Mouse (Mus musculus) neural tube, postnatal 0 days (tissue): Measurements from ENCODE around the gene Pnma5. TPM values are rescaled to one million over a fixed set of nuclear protein-coding genes. Genes with fewer than 3 reads are reported as not detected.
A peak's percentile ranks its signal among the peaks of the same experiment; 100 is the strongest.

Experiments used
- microRNA counts: library from miRNA; unstranded; fragments of <30 nt; microRNA quantifications from one replicate; lab custom pipeline; 2015
- microRNA-seq: library from miRNA; unstranded; fragments of <30 nt; microRNA quantifications from one replicate; pipeline ENCODE4, GENCODE M21; 2016
- polyA plus RNA-seq: library from polyadenylated mRNA; unstranded; fragments of >200 nt; fragmentation: Nextera tagmentation; extraction: Ambion mirVana; gene quantifications from 2 replicates; pipeline ENCODE4 v1.2.1, GENCODE M21; 2015

The Pnma5 gene
- 0.23 and 0.27 TPM in 2 replicates for polyA plus RNA-seq

GRCm38 (mm10) chrX:73037003-73037402, at the start of gene Pnma5:
TSS of gene Pnma5 (minus strand) at chrX:73037103.

GRCm38 (mm10) chrX:73082267-73083055, 45.6 kb upstream of the Pnma5 start, which contains the start of gene Xlr4a:
TSS of gene Xlr4a (minus strand) at chrX:73082478.

GRCm38 (mm10) chrX:73064415-73064793, 27.5 kb upstream of the Pnma5 start, which contains the start of gene Pnma3:
TSS of gene Pnma3 (plus strand) at chrX:73064787.

GRCm38 (mm10) chrX:72986841-72987519, 49.9 kb downstream of the Pnma5 start, which contains the start of gene Zfp185:
TSS of gene Zfp185 (plus strand) at chrX:72987339.

MicroRNAs within 50 kb of the gene (microRNA counts, 519-probe panel; counts per million panel counts)
- 2,988 counts per million, percentile 13 among the panel's probes with 10 or more counts for microRNA mmu-miR-2137 (lab: Ali Mortazavi, UCI)

Small RNAs within 50 kb of the gene (microRNA-seq; reads per million reads assigned to microRNA genes)
- gene Mir2137, result 1.7 reads per million

Other genes starting within 250 kb of the Pnma5 start
- gene Gabrq, start 211.9 kb downstream of the Pnma5 start, polyA plus RNA-seq, result 5.1 and 5.6 TPM in 2 replicates
- gene Cetn2, start 118.7 kb downstream of the Pnma5 start, polyA plus RNA-seq, result 54.2 and 57.9 TPM in 2 replicates
- gene Nsdhl, start 118.5 kb downstream of the Pnma5 start, polyA plus RNA-seq, result 39.5 and 41.7 TPM in 2 replicates
- 0.43 and 0.97 TPM in 2 replicates for gene Zfp185, start 49.8 kb downstream of the Pnma5 start, polyA plus RNA-seq
- 5.8 and 7.3 TPM in 2 replicates for gene Pnma3, start 27.7 kb upstream of the Pnma5 start, polyA plus RNA-seq
- gene Xlr4a, start 45.4 kb upstream of the Pnma5 start, polyA plus RNA-seq, result 1.4 TPM in 1 of 2 replicates, not detected in the other
- gene Xlr3a, start 60.0 kb upstream of the Pnma5 start, polyA plus RNA-seq, result 2.1 and 4.1 TPM in 2 replicates
- 0.41 and 1.2 TPM in 2 replicates for gene Gm14685, start 79.9 kb upstream of the Pnma5 start, polyA plus RNA-seq
- gene Xlr5b, start 111.7 kb upstream of the Pnma5 start, polyA plus RNA-seq, result not detected in 2 replicates
- 0.84 TPM in 1 of 2 replicates, not detected in the other for gene DXBay18, start 112.3 kb upstream of the Pnma5 start, polyA plus RNA-seq
- not detected in 2 replicates for gene Spin2d, start 139.9 kb upstream of the Pnma5 start, polyA plus RNA-seq
- 1.4 and 21.8 TPM in 2 replicates for gene Xlr3b, start 155.1 kb upstream of the Pnma5 start, polyA plus RNA-seq
- 0.94 TPM in 1 of 2 replicates, not detected in the other for gene Xlr4b, start 177.2 kb upstream of the Pnma5 start, polyA plus RNA-seq
- 35.4 and 37.0 TPM in 2 replicates for gene F8a, start 191.2 kb upstream of the Pnma5 start, polyA plus RNA-seq
- gene Xlr4c, start 206.0 kb upstream of the Pnma5 start, polyA plus RNA-seq, result 0.18 and 0.58 TPM in 2 replicates
- gene Xlr3c, start 228.3 kb upstream of the Pnma5 start, polyA plus RNA-seq, result 0.12 and 0.33 TPM in 2 replicates